Comparison of ENCODE assay signal across 8 mouse cellular contexts in the genomic region with DNA sequence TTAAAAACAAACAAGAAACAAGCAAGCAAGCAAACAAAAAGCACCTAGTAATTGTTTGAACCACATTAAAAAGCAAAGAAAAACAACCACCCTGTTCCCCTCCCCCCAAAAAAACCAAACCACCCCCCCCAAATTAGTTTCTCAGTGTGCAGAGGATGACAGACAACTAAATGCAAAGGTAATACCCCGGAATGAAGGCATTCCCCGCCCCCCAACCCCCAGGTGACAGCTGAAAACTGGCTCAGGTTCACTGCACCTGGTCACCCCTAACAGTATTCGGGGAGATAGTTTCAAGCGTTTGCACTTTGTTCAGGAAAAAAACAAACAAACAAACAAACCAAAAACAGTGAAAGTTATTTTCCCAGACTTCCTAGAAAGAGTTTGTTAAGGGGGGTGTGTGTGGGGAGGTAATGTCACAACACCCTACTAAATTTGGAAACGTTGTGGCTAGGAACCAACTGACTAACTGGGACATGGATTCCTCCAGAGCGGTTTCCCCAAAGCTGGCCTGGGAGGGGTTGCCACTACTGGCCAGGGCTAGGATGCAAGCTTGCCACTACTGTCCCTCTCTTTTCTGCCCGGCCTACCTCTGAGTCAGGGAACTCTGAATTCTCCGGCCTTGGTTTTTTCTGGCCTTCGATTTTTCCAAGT. TPM values are rescaled to one million over a fixed set of nuclear protein-coding genes. Genes with fewer than 3 reads are reported as not detected.
A peak's percentile ranks its signal among the peaks of the same experiment; 100 is the strongest.
DNase-seq lines count a peak whose midpoint lies in the region; ATAC-seq and TF ChIP-seq lines count a peak whose summit lies in the region.

No protein-coding gene starts in this region.

- H3K36me3 ChIP-seq in heart, embryonic 11.5 days (ENCODE audit: control insufficient read depth, insufficient read depth, low read length), result no peaks in the 10 kb centered on the region
- H3K36me3 ChIP-seq in limb, embryonic 15.5 days, result no peaks in the 10 kb centered on the region

- H3K4me3 ChIP-seq in cerebellum, adult 2 months (replicated peaks; ENCODE audit: insufficient read depth, low read depth, low read length), result no peak overlapping the region
- no peak overlapping the region for H3K4me3 ChIP-seq in heart, embryonic 11.5 days (ENCODE audit: low read depth, low read length)
- H3K4me3 ChIP-seq in limb, embryonic 15.5 days, result no peak overlapping the region; the same call in 1 of the 2 replicates

- no peak overlapping the region for H3K9ac ChIP-seq in heart, embryonic 11.5 days (ENCODE audit: low read depth, low read length)
- H3K9ac ChIP-seq in limb, embryonic 15.5 days, result no peak overlapping the region

- H3K9me3 ChIP-seq in heart, embryonic 11.5 days (replicated peaks; ENCODE audit: control insufficient read depth, low read length), result no peaks in the 10 kb centered on the region
- H3K9me3 ChIP-seq in limb, embryonic 15.5 days, result no peaks in the 10 kb centered on the region

- no peak overlapping the region for H3K27ac ChIP-seq in cerebellum, adult 2 months (ENCODE audit: insufficient read depth, low read length)
- H3K27ac ChIP-seq in heart, embryonic 11.5 days (ENCODE audit: low read depth, low read length), result peak overlapping the region; percentile 62
- H3K27ac ChIP-seq in limb, embryonic 15.5 days, result peak overlapping the region; percentile 83

- ATAC-seq in heart, embryonic 11.5 days (replicated peaks; ENCODE audit: insufficient number of reproducible peaks, low FRiP score, low TSS enrichment), result no peak
- no peak for ATAC-seq in limb, embryonic 15.5 days (ENCODE audit: insufficient number of reproducible peaks, low FRiP score, low TSS enrichment, low read depth)

- no peak for TF ChIP-seq POLR2A in cerebellum, adult 2 months (IDR thresholded peaks at IDR 0.05; ENCODE audit: borderline replicate concordance, insufficient read depth, low read length)

- 26% methylated on average over 9 of the region's 9 CpGs for WGBS in cerebellum, adult 2 months
- 29% methylated on average over 9 of the region's 9 CpGs for WGBS in heart, embryonic 11.5 days (ENCODE audit: insufficient replicate concordance)
- WGBS in limb, embryonic 15.5 days, result 27% methylated on average over 9 of the region's 9 CpGs

- peak overlapping the region; percentile 62 for H3K4me2 ChIP-seq in heart, embryonic 11.5 days
- H3K4me2 ChIP-seq in limb, embryonic 15.5 days, result peak overlapping the region; percentile 41

- peak; percentile 25 to 42 for DNase-seq in cerebellum, adult 2 months
- DNase-seq in cerebellum, adult 11 months, result no peak
- DNase-seq in cerebellum, postnatal 25 days, result peak; percentile 33 to 40
- peak; percentile 49 for DNase-seq in neural tube, embryonic 10.5 days (ENCODE audit: extremely low spot score, low spot score)
- DNase-seq in thymus, postnatal 0 days (ENCODE audit: low spot score), result no peak
- no peak for DNase-seq in yolk sac, embryonic 10.5 days (ENCODE audit: low spot score)

- H3K27me3 ChIP-seq in cerebellum, adult 2 months (ENCODE audit: control insufficient read depth, insufficient read depth, low read length), result no peaks in the 10 kb centered on the region
- H3K27me3 ChIP-seq in heart, embryonic 11.5 days (ENCODE audit: control insufficient read depth, insufficient read depth, low read length), result no peaks in the 10 kb centered on the region
- H3K27me3 ChIP-seq in limb, embryonic 15.5 days, result no peaks in the 10 kb centered on the region

- peaks cover 5% of the 10 kb centered on the region; the same call in 1 of the 2 replicates for H3K4me1 ChIP-seq in cerebellum, adult 2 months (ENCODE audit: control insufficient read depth, insufficient read depth, low read length)
- H3K4me1 ChIP-seq in heart, embryonic 11.5 days (ENCODE audit: control insufficient read depth, insufficient read depth, low read length), result peaks cover 53% of the 10 kb centered on the region
- H3K4me1 ChIP-seq in limb, embryonic 15.5 days, result peaks cover 64% of the 10 kb centered on the region

- TF ChIP-seq CTCF in cerebellum, adult 2 months (IDR thresholded peaks at IDR 0.05; ENCODE audit: borderline replicate concordance, insufficient read depth, low read depth, low read length), result no peak

RNA-seq across cellular contexts. Expression of gene Cpa2, which starts 6.4 kb away (rescaled TPM):
- polyA plus RNA-seq in cerebellum, adult 2 months (2012; rRNA removed), result 7.0 and 7.7 TPM in 2 replicates
- 8.3 and 11.7 TPM in 2 replicates for polyA plus RNA-seq in heart, embryonic 11.5 days (2014; fragmentation: Nextera tagmentation; extraction: Ambion mirVana)
- 4.8 and 6.7 TPM in 2 replicates for polyA plus RNA-seq in limb, embryonic 15.5 days (2015; fragmentation: Nextera tagmentation; extraction: Ambion mirVana)
- 2.5 and 2.6 TPM in 2 replicates for polyA plus RNA-seq in thymus, postnatal 0 days (2015; fragmentation: Nextera tagmentation; extraction: Ambion mirVana)

RNA-seq across cellular contexts. Expression of gene Cpa4, which starts 20.4 kb away (rescaled TPM):
- polyA plus RNA-seq in cerebellum, adult 2 months (2012; rRNA removed), result 0.14 and 0.16 TPM in 2 replicates
- 2.4 TPM in 2 replicates for polyA plus RNA-seq in heart, embryonic 11.5 days (2014; fragmentation: Nextera tagmentation; extraction: Ambion mirVana)
- polyA plus RNA-seq in limb, embryonic 15.5 days (2015; fragmentation: Nextera tagmentation; extraction: Ambion mirVana), result 5.2 and 6.3 TPM in 2 replicates
- 0.09 TPM in 1 of 2 replicates, not detected in the other for polyA plus RNA-seq in thymus, postnatal 0 days (2015; fragmentation: Nextera tagmentation; extraction: Ambion mirVana)

RNA-seq across cellular contexts. Expression of gene Ssmem1, which starts 38.1 kb away (rescaled TPM):
- polyA plus RNA-seq in cerebellum, adult 2 months (2012; rRNA removed), result 0.08 and 0.17 TPM in 2 replicates
- polyA plus RNA-seq in heart, embryonic 11.5 days (2014; fragmentation: Nextera tagmentation; extraction: Ambion mirVana), result 0.62 TPM in 1 of 2 replicates, not detected in the other
- polyA plus RNA-seq in limb, embryonic 15.5 days (2015; fragmentation: Nextera tagmentation; extraction: Ambion mirVana), result 0.14 TPM in 1 of 2 replicates, not detected in the other
- 0.12 and 0.13 TPM in 2 replicates for polyA plus RNA-seq in thymus, postnatal 0 days (2015; fragmentation: Nextera tagmentation; extraction: Ambion mirVana)

RNA-seq across cellular contexts. Expression of gene Tmem209, which starts 38.2 kb away (rescaled TPM):
- polyA plus RNA-seq in cerebellum, adult 2 months (2012; rRNA removed), result 33.9 and 36.7 TPM in 2 replicates
- polyA plus RNA-seq in heart, embryonic 11.5 days (2014; fragmentation: Nextera tagmentation; extraction: Ambion mirVana), result 29.3 and 30.9 TPM in 2 replicates
- polyA plus RNA-seq in limb, embryonic 15.5 days (2015; fragmentation: Nextera tagmentation; extraction: Ambion mirVana), result 28.0 and 28.1 TPM in 2 replicates
- 34.4 and 38.4 TPM in 2 replicates for polyA plus RNA-seq in thymus, postnatal 0 days (2015; fragmentation: Nextera tagmentation; extraction: Ambion mirVana)

Comparison
In these comparisons a context has a peak if more than half of its experiments do, and no peak if none do; other contexts are left out.
1. DNase-seq: peak in cerebellum, adult 2 months (2 of 2), cerebellum, postnatal 25 days (2 of 2) and neural tube, embryonic 10.5 days (single experiment); none in cerebellum, adult 11 months (single experiment), thymus, postnatal 0 days (single experiment) and yolk sac, embryonic 10.5 days (single experiment).